8 mouse cellular contexts compared by ENCODE assay signal in genomic region chr3:79286376-79287107, GRCm38 (mm10). TPM values are rescaled to one million over a fixed set of nuclear protein-coding genes. Genes with fewer than 3 reads are reported as not detected.
DNase-seq lines count a peak whose midpoint lies in the region; ATAC-seq lines count a peak whose summit lies in the region.

Gene Rapgef2, minus strand, starts transcription at chr3:79286517.

- under 1% methylated on average over 87 of the region's 97 CpGs for WGBS in embryonic facial prominence, embryonic 12.5 days
- WGBS in limb, embryonic 15.5 days: under 1% methylated on average over 88 of the region's 97 CpGs
- under 1% methylated on average over 69 of the region's 97 CpGs for WGBS in midbrain, embryonic 16.5 days

- no peaks in the 10 kb centered on the region for H3K27me3 ChIP-seq in embryonic facial prominence, embryonic 12.5 days
- peaks cover 3% of the 10 kb centered on the region; the same call in 1 of the 2 replicates for H3K27me3 ChIP-seq in limb, embryonic 15.5 days
- H3K27me3 ChIP-seq in midbrain, embryonic 16.5 days (ENCODE audit: control insufficient read depth, insufficient read depth, low read depth, low read length): no peaks in the 10 kb centered on the region; the same call in 1 of the 2 replicates
- H3K27me3 ChIP-seq in splenic B cell, adult 2 months (ENCODE audit: control insufficient read depth, insufficient read depth, low read length, poor library complexity, severe bottlenecking): no peaks in the 10 kb centered on the region; the same call in 1 of the 2 replicates

- no peaks in the 10 kb centered on the region for H3K36me3 ChIP-seq in embryonic facial prominence, embryonic 12.5 days
- H3K36me3 ChIP-seq in limb, embryonic 15.5 days: no peaks in the 10 kb centered on the region
- H3K36me3 ChIP-seq in midbrain, embryonic 16.5 days (ENCODE audit: control insufficient read depth, insufficient read depth, low read length): no peaks in the 10 kb centered on the region
- no peaks in the 10 kb centered on the region for H3K36me3 ChIP-seq in splenic B cell, adult 2 months (ENCODE audit: control insufficient read depth, insufficient read depth, low read length, poor library complexity, severe bottlenecking)

- peaks cover 33% of the 10 kb centered on the region for H3K4me1 ChIP-seq in embryonic facial prominence, embryonic 12.5 days
- H3K4me1 ChIP-seq in limb, embryonic 15.5 days: peaks cover 22% of the 10 kb centered on the region
- H3K4me1 ChIP-seq in midbrain, embryonic 16.5 days (ENCODE audit: control insufficient read depth, insufficient read depth, low read length): peaks cover 40% of the 10 kb centered on the region

- H3K27ac ChIP-seq in embryonic facial prominence, embryonic 12.5 days: peak within 1 kb of the TSS; percentile 95
- H3K27ac ChIP-seq in limb, embryonic 15.5 days: peak within 1 kb of the TSS; percentile 98
- H3K27ac ChIP-seq in midbrain, embryonic 16.5 days (ENCODE audit: low read length): peak within 1 kb of the TSS; percentile 93

- peak within 1 kb of the TSS; percentile 94 for H3K4me3 ChIP-seq in embryonic facial prominence, embryonic 12.5 days
- peak within 1 kb of the TSS; percentile 91 for H3K4me3 ChIP-seq in limb, embryonic 15.5 days
- peak within 1 kb of the TSS; percentile 94 for H3K4me3 ChIP-seq in midbrain, embryonic 16.5 days (ENCODE audit: low read depth, low read length)

- ATAC-seq in embryonic facial prominence, embryonic 12.5 days (ENCODE audit: insufficient number of reproducible peaks, insufficient read depth, low FRiP score, low TSS enrichment): peak; percentile 72
- ATAC-seq in limb, embryonic 15.5 days (ENCODE audit: insufficient number of reproducible peaks, low FRiP score, low TSS enrichment, low read depth): peak; percentile 72
- ATAC-seq in midbrain, embryonic 16.5 days: peak; percentile 85

- peak; percentile 57 to 65 for DNase-seq in B cell, adult 2 months
- peak; percentile 84 for DNase-seq in adrenal gland, postnatal 25 days
- peak; percentile 72 for DNase-seq in heart, adult 8-10 months (ENCODE audit: low spot score)
- peak; percentile 67 to 80 for DNase-seq in kidney, adult 8-10 months
- peak; percentile 52 for DNase-seq in splenic B cell, adult 2 months (ENCODE audit: low read depth, low spot score)

- H3K4me2 ChIP-seq in embryonic facial prominence, embryonic 12.5 days (replicated peaks): peak within 1 kb of the TSS; percentile 74
- peak within 1 kb of the TSS; percentile 77 for H3K4me2 ChIP-seq in limb, embryonic 15.5 days
- H3K4me2 ChIP-seq in midbrain, embryonic 16.5 days (ENCODE audit: low read length): peak within 1 kb of the TSS; percentile 75

- H3K9me3 ChIP-seq in embryonic facial prominence, embryonic 12.5 days: no peaks in the 10 kb centered on the region
- H3K9me3 ChIP-seq in limb, embryonic 15.5 days: no peaks in the 10 kb centered on the region
- H3K9me3 ChIP-seq in midbrain, embryonic 16.5 days (replicated peaks; ENCODE audit: control insufficient read depth, low read length, poor library complexity, severe bottlenecking): no peaks in the 10 kb centered on the region

- H3K9ac ChIP-seq in embryonic facial prominence, embryonic 12.5 days: peak within 1 kb of the TSS; percentile 91
- peak within 1 kb of the TSS; percentile 90 for H3K9ac ChIP-seq in limb, embryonic 15.5 days
- H3K9ac ChIP-seq in midbrain, embryonic 16.5 days (ENCODE audit: low read depth, low read length): peak within 1 kb of the TSS; percentile 88

RNA-seq across cellular contexts. Expression of gene Rapgef2, which starts in this region (rescaled TPM):
- total RNA-seq in adrenal gland, postnatal 25 days (2021): 25.9 and 27.8 TPM in 2 replicates
- 10.9 and 11.1 TPM in 2 replicates for polyA plus RNA-seq in embryonic facial prominence, embryonic 12.5 days (2016; fragmentation: Nextera tagmentation; extraction: Ambion mirVana)
- 10 to 100 TPM; 28.3 to 34.8 (median 32.0) TPM for total RNA-seq in heart, adult 8-10 months (2022)
- 5.2 and 6.2 TPM in 2 replicates for polyA plus RNA-seq in limb, embryonic 15.5 days (2015; fragmentation: Nextera tagmentation; extraction: Ambion mirVana)
- 15.5 and 15.6 TPM in 2 replicates for polyA plus RNA-seq in midbrain, embryonic 16.5 days (2015; fragmentation: Nextera tagmentation; extraction: Ambion mirVana)

Comparison
In these comparisons a context has a peak if more than half of its experiments do, and no peak if none do; other contexts are left out.
1. Peak in every context shown above with its lines: DNase-seq, ATAC-seq, H3K4me3 ChIP-seq and H3K27ac ChIP-seq.